Mouse (Mus musculus): ENCODE measurements around the gene Senp6. TPM values are rescaled to one million over a fixed set of nuclear protein-coding genes. Genes with fewer than 3 reads are reported as not detected.

Gene Senp6
- polyA plus RNA-seq, 1 experiment from 2014 or later, result 75.5 TPM

GRCm38 (mm10) chr9:80164191-80164590 lies 97.5 kb downstream of the Senp6 start:
- Histone ChIP-seq H3K4me2 (peak overlapping the region; percentile 78), H3K4me3 (replicated peaks) (peak overlapping the region; percentile 70), H3K9me3 (no peaks in the 10 kb centered on the region), H3K27ac (no peak overlapping the region), H3K9ac (0 out of 2 replicates have a peak overlapping the region, but pooled peaks have one; percentile 80), H3K27me3 (no peaks in the 10 kb centered on the region), H3K4me1 (peaks cover 8% of the 10 kb centered on the region), H3K36me3 (replicated peaks) (no peaks in the 10 kb centered on the region)
- 3% methylated on average over 13 of the region's 13 CpGs for WGBS
- no peak; the same call in 1 of the 2 replicates for ATAC-seq (ENCODE audit: low FRiP score)

- H3K4me2 ChIP-seq, result peak within 1 kb of the TSS; percentile 78
- peak within 1 kb of the TSS; percentile 80 for H3K9ac ChIP-seq
- peak within 1 kb of the TSS; percentile 70 for H3K4me3 ChIP-seq (replicated peaks)
- H3K9me3 ChIP-seq, result no peaks in the 10 kb centered on the region
- ATAC-seq (ENCODE audit: low FRiP score), result peak; percentile 97
- 1% methylated on average over 66 of the region's 69 CpGs for WGBS
- H3K4me1 ChIP-seq, result peaks cover 8% of the 10 kb centered on the region
- no peaks in the 10 kb centered on the region for H3K27me3 ChIP-seq
- peak within 1 kb of the TSS; percentile 57 for H3K27ac ChIP-seq
- no peaks in the 10 kb centered on the region for H3K36me3 ChIP-seq (replicated peaks)
These were observed 98.1 kb downstream of the Senp6 start, which contains the start of gene Myo6 for GRCm38 (mm10) chr9:80164611-80165474. Myo6 (plus strand) TSS chr9:80165031.

- Histone ChIP-seq H3K9me3 (no peaks in the 10 kb centered on the region), H3K27ac (no peak overlapping the region), H3K36me3 (replicated peaks) (no peaks in the 10 kb centered on the region), H3K27me3 (no peaks in the 10 kb centered on the region), H3K9ac (no peak overlapping the region), H3K4me3 (replicated peaks) (peak overlapping the region; percentile 70), H3K4me2 (peak overlapping the region; percentile 78), H3K4me1 (peaks cover 8% of the 10 kb centered on the region)
- 58% methylated on average over 9 of the region's 9 CpGs for WGBS
- ATAC-seq (ENCODE audit: low FRiP score), result no peak
These were observed 99.0 kb downstream of the Senp6 start for GRCm38 (mm10) chr9:80165690-80166089.

- WGBS, result 88% methylated on average over 6 of the region's 6 CpGs
- Histone ChIP-seq H3K27me3 (no peaks in the 10 kb centered on the region), H3K4me2 (no peak overlapping the region), H3K4me1 (peaks cover 8% of the 10 kb centered on the region), H3K27ac (no peak overlapping the region), H3K9ac (no peak overlapping the region), H3K36me3 (replicated peaks) (no peaks in the 10 kb centered on the region), H3K9me3 (no peaks in the 10 kb centered on the region), H3K4me3 (replicated peaks) (no peak overlapping the region)
- ATAC-seq (ENCODE audit: low FRiP score), result no peak
These were observed 99.7 kb downstream of the Senp6 start for GRCm38 (mm10) chr9:80166425-80166824.

GRCm38 (mm10) chr9:80167089-80167488 lies 100.4 kb downstream of the Senp6 start:
- H3K4me3 ChIP-seq (replicated peaks), result no peak overlapping the region
- no peak overlapping the region for H3K27ac ChIP-seq
- 76% methylated on average over 4 of the region's 4 CpGs for WGBS
- no peaks in the 10 kb centered on the region for H3K36me3 ChIP-seq (replicated peaks)
- no peak overlapping the region for H3K4me2 ChIP-seq
- peaks cover 8% of the 10 kb centered on the region for H3K4me1 ChIP-seq
- ATAC-seq (ENCODE audit: low FRiP score), result no peak
- no peaks in the 10 kb centered on the region for H3K9me3 ChIP-seq
- H3K9ac ChIP-seq, result no peak overlapping the region
- H3K27me3 ChIP-seq, result no peaks in the 10 kb centered on the region

- H3K4me3 ChIP-seq (replicated peaks), result no peak overlapping the region
- H3K9ac ChIP-seq, result no peak overlapping the region
- peaks cover 11% of the 10 kb centered on the region for H3K4me1 ChIP-seq
- H3K4me2 ChIP-seq, result no peak overlapping the region
- no peak overlapping the region for H3K27ac ChIP-seq
- H3K9me3 ChIP-seq, result no peaks in the 10 kb centered on the region
- 76% methylated on average over 9 of the region's 9 CpGs for WGBS
- H3K36me3 ChIP-seq (replicated peaks), result no peaks in the 10 kb centered on the region
- no peaks in the 10 kb centered on the region for H3K27me3 ChIP-seq
- no peak for ATAC-seq (ENCODE audit: low FRiP score)
These were observed 102.8 kb downstream of the Senp6 start for GRCm38 (mm10) chr9:80169551-80169950.

GRCm38 (mm10) chr9:80171241-80171640 lies 104.5 kb downstream of the Senp6 start:
- Histone ChIP-seq H3K4me2 (no peak overlapping the region), H3K27ac (no peak overlapping the region), H3K9me3 (no peaks in the 10 kb centered on the region), H3K27me3 (no peaks in the 10 kb centered on the region), H3K4me3 (replicated peaks) (no peak overlapping the region), H3K9ac (no peak overlapping the region), H3K36me3 (replicated peaks) (no peaks in the 10 kb centered on the region), H3K4me1 (peaks cover 9% of the 10 kb centered on the region; the same call in 1 of the 2 replicates)
- ATAC-seq (ENCODE audit: low FRiP score), result no peak

GRCm38 (mm10) chr9:80172396-80173222 lies 105.9 kb downstream of the Senp6 start:
- H3K27me3 ChIP-seq, result no peaks in the 10 kb centered on the region
- H3K9ac ChIP-seq, result no peak overlapping the region
- no peak overlapping the region for H3K27ac ChIP-seq
- no peak for ATAC-seq (ENCODE audit: low FRiP score)
- 59% methylated on average over 8 of the region's 8 CpGs for WGBS
- no peaks in the 10 kb centered on the region for H3K36me3 ChIP-seq (replicated peaks)
- H3K4me1 ChIP-seq, result peaks cover 9% of the 10 kb centered on the region
- H3K4me3 ChIP-seq (replicated peaks), result no peak overlapping the region
- no peak overlapping the region for H3K4me2 ChIP-seq
- H3K9me3 ChIP-seq, result no peaks in the 10 kb centered on the region

GRCm38 (mm10) chr9:80173629-80174028 lies 106.9 kb downstream of the Senp6 start:
- Histone ChIP-seq H3K4me2 (no peak overlapping the region), H3K9ac (no peak overlapping the region), H3K9me3 (no peaks in the 10 kb centered on the region), H3K27ac (no peak overlapping the region), H3K27me3 (no peaks in the 10 kb centered on the region), H3K36me3 (replicated peaks) (no peaks in the 10 kb centered on the region), H3K4me1 (peaks cover 9% of the 10 kb centered on the region), H3K4me3 (replicated peaks) (no peak overlapping the region)
- ATAC-seq (ENCODE audit: low FRiP score), result 0 out of 2 replicates have a peak, but pooled peaks have one; percentile 34
- WGBS, result 32% methylated on average over 9 of the region's 9 CpGs

GRCm38 (mm10) chr9:80176696-80177478 lies 110.2 kb downstream of the Senp6 start:
- Histone ChIP-seq H3K4me3 (replicated peaks) (no peak overlapping the region), H3K27me3 (no peaks in the 10 kb centered on the region), H3K4me1 (peaks cover 9% of the 10 kb centered on the region), H3K4me2 (no peak overlapping the region), H3K9ac (no peak overlapping the region), H3K9me3 (no peaks in the 10 kb centered on the region), H3K27ac (no peak overlapping the region), H3K36me3 (replicated peaks) (no peaks in the 10 kb centered on the region)
- WGBS, result 82% methylated on average over 13 of the region's 13 CpGs
- no peak for ATAC-seq (ENCODE audit: low FRiP score)

GRCm38 (mm10) chr9:80178670-80179069 lies 112.0 kb downstream of the Senp6 start:
- H3K9ac ChIP-seq, result no peak overlapping the region
- no peak overlapping the region for H3K27ac ChIP-seq
- H3K9me3 ChIP-seq, result no peaks in the 10 kb centered on the region
- no peaks in the 10 kb centered on the region for H3K36me3 ChIP-seq (replicated peaks)
- no peak overlapping the region for H3K4me2 ChIP-seq
- WGBS, result 47% methylated on average over 2 of the region's 2 CpGs
- H3K4me3 ChIP-seq (replicated peaks), result no peak overlapping the region
- H3K4me1 ChIP-seq, result peaks cover under 1% of the 10 kb centered on the region
- 0 out of 2 replicates have a peak, but pooled peaks have one; percentile 21 for ATAC-seq (ENCODE audit: low FRiP score)
- H3K27me3 ChIP-seq, result no peaks in the 10 kb centered on the region

- H3K4me2 ChIP-seq, result no peak overlapping the region
- H3K27ac ChIP-seq, result no peak overlapping the region
- H3K27me3 ChIP-seq, result no peaks in the 10 kb centered on the region
- no peak for ATAC-seq (ENCODE audit: low FRiP score)
- 85% methylated on average over 4 of the region's 4 CpGs for WGBS
- no peaks in the 10 kb centered on the region; the same call in none of the 2 replicates for H3K4me1 ChIP-seq
- H3K9ac ChIP-seq, result no peak overlapping the region
- H3K36me3 ChIP-seq (replicated peaks), result no peaks in the 10 kb centered on the region
- H3K4me3 ChIP-seq (replicated peaks), result no peak overlapping the region
- no peaks in the 10 kb centered on the region for H3K9me3 ChIP-seq
These were observed 113.0 kb downstream of the Senp6 start for GRCm38 (mm10) chr9:80179688-80180087.
